ENCODE assay signal across 9 mouse cellular contexts in genomic region chr2:84956274-84956673, GRCm38 (mm10). TPM values are rescaled to one million over a fixed set of nuclear protein-coding genes. Genes with fewer than 3 reads are reported as not detected.
A peak's percentile ranks its signal among the peaks of the same experiment; 100 is the strongest.
DNase-seq lines count a peak whose midpoint lies in the region; ATAC-seq and TF ChIP-seq lines count a peak whose summit lies in the region.
"Had no signal": no experiment of that assay in that cellular context is flagged by ENCODE, and none has a peak within 500 bp of the region (broad histone marks: within the 10 kb centered on the region; RNA-seq: fewer than 3 reads in every experiment).

No protein-coding gene starts in this region.

- H3K27ac ChIP-seq in cerebellum, adult 2 months (ENCODE audit: insufficient read depth, low read length): no peak overlapping the region

- TF ChIP-seq POLR2A in cerebellum, adult 2 months (IDR thresholded peaks at IDR 0.05; ENCODE audit: borderline replicate concordance, insufficient read depth, low read length): no peak

- WGBS in cerebellum, adult 2 months: 62% methylated on average over 5 of the region's 5 CpGs

- ATAC-seq in common myeloid progenitor, adult 5-6 weeks (replicated peaks; ENCODE audit: low read depth, poor library complexity, severe bottlenecking): peak; percentile 91

- H3K4me3 ChIP-seq in cerebellum, adult 2 months (replicated peaks; ENCODE audit: insufficient read depth, low read depth, low read length): no peak overlapping the region

- no peaks in the 10 kb centered on the region for H3K27me3 ChIP-seq in cerebellum, adult 2 months (ENCODE audit: control insufficient read depth, insufficient read depth, low read length)

- DNase-seq in cerebellum, adult 2 months: peak in 1 of 2 experiments; percentile 9
- no peak for DNase-seq in cerebellum, adult 9-11 months
- DNase-seq in Muller cell, postnatal 12 days (ENCODE audit: inconsistent ontology term): peak; percentile 72
- DNase-seq in heart, postnatal 4 days: peak; percentile 66
- DNase-seq in layer of hippocampus, postnatal 14 days (ENCODE audit: low spot score in 2 of 2): peak; percentile 46 to 67
- DNase-seq in lung, postnatal 14 days: peak; percentile 66
- DNase-seq in skeletal muscle tissue, adult 2 months (ENCODE audit: low read depth, low spot score): peak; percentile 41

- TF ChIP-seq CTCF in cerebellum, adult 2 months (IDR thresholded peaks at IDR 0.05; ENCODE audit: borderline replicate concordance, insufficient read depth, low read depth, low read length): peak; percentile 44

- no peaks in the 10 kb centered on the region for H3K4me1 ChIP-seq in cerebellum, adult 2 months (ENCODE audit: control insufficient read depth, insufficient read depth, low read length)

RNA-seq across cellular contexts. Expression of gene Slc43a3, which starts 19.9 kb away (rescaled TPM):
- polyA plus RNA-seq in cerebellum, adult 2 months (2012; rRNA removed): 0.82 and 1.3 TPM in 2 replicates
- total RNA-seq in common myeloid progenitor, adult 5-6 weeks (2017): 91.9 and 105 TPM in 2 replicates
- total RNA-seq in heart, postnatal 4 days (2021): 10 to 100 TPM; 44.1 to 52.6 TPM
- total RNA-seq in layer of hippocampus, postnatal 14 days (2021): 1 to 10 TPM; 2.4 to 3.3 TPM

RNA-seq across cellular contexts. Expression of gene Prg2, which starts 24.0 kb away (rescaled TPM):
- 0.14 and 0.23 TPM in 2 replicates for polyA plus RNA-seq in cerebellum, adult 2 months (2012; rRNA removed)
- total RNA-seq in common myeloid progenitor, adult 5-6 weeks (2017): 26.2 and 36.6 TPM in 2 replicates
- not detected for total RNA-seq in heart, postnatal 4 days (2021)
- total RNA-seq in layer of hippocampus, postnatal 14 days (2021): not detected
- total RNA-seq: layer of hippocampus, adult 18-20 months had no signal

RNA-seq across cellular contexts. Expression of gene Prg3, which starts 31.7 kb away (rescaled TPM):
- polyA plus RNA-seq in cerebellum, adult 2 months (2012; rRNA removed): not detected in 2 replicates
- total RNA-seq in common myeloid progenitor, adult 5-6 weeks (2017): 2.8 and 7.1 TPM in 2 replicates
- total RNA-seq in heart, postnatal 4 days (2021): not detected
- total RNA-seq in layer of hippocampus, postnatal 14 days (2021): not detected
- total RNA-seq: layer of hippocampus, adult 18-20 months had no signal

Comparison
In these comparisons a context has a peak if more than half of its experiments do, and no peak if none do; other contexts are left out.
1. RNA of gene Slc43a3, which starts 19.9 kb away (total RNA-seq): 91.9 to 105 TPM in common myeloid progenitor, adult 5-6 weeks and 44.1 to 52.6 TPM in heart, postnatal 4 days; 2.4 to 3.3 TPM in layer of hippocampus, postnatal 14 days; every median in the first group is over 10 times any median in the second.
2. RNA of gene Prg2, which starts 24.0 kb away (total RNA-seq): 26.2 to 36.6 TPM in common myeloid progenitor, adult 5-6 weeks; not detected in heart, postnatal 4 days and not detected in layer of hippocampus, postnatal 14 days; every median in the first group is over 10 times any median in the second.